Mouse (Mus musculus): Measurements from ENCODE around the gene P2rx4. TPM values are rescaled to one million over a fixed set of nuclear protein-coding genes. Genes with fewer than 3 reads are reported as not detected.

The P2rx4 gene
- total and polyA plus RNA-seq, 2 experiments = 43.2 to 59.5 TPM

DNA sequence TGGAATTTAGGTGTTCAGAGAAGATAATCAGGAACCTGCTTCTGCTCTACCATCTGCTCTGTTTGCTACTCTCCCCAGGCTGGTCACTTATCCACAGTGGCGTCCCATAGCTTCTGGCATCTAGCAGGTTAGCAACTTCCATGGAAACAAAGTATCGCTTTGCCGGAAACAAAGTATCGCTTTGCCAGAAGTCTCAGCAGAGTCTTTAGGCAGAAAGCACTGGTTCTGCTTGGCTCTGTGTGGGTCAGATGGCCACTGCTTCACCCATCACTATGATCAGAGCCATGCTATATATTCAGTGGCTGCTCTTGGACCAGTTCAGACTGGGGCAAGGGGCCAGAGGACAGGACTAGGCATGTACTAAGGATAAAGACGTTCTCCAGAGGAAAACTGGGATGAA lies 35.0 kb upstream of the P2rx4 start:
- DNase-seq (ENCODE audit: extremely low read depth, low read depth, low spot score) = no peak
- WGBS = 90% methylated on average over 5 of the region's 5 CpGs
- no peak for TF ChIP-seq POLR2A (IDR thresholded peaks at IDR 0.05; ENCODE audit: extremely low read depth, insufficient read depth, low read length)
- no peak for TF ChIP-seq CTCF (IDR thresholded peaks at IDR 0.05; ENCODE audit: low read depth, low read length)
- Histone ChIP-seq H3K4me3 (ENCODE audit: insufficient read depth, low read depth, low read length) (no peak overlapping the region), H3K9ac (ENCODE audit: low read depth, low read length) (no peak overlapping the region), H3K4me1 (ENCODE audit: control insufficient read depth, insufficient read depth, low read length) (no peaks in the 10 kb centered on the region), H3K27ac (replicated peaks; ENCODE audit: insufficient read depth, low read depth, low read length) (no peak overlapping the region), H3K27me3 (ENCODE audit: control insufficient read depth, insufficient read depth, low read length) (no peaks in the 10 kb centered on the region), H3K79me2 (ENCODE audit: control insufficient read depth, insufficient read depth, low read length) (no peaks in the 10 kb centered on the region), H3K36me3 (ENCODE audit: control insufficient read depth, insufficient read depth, low read length) (no peaks in the 10 kb centered on the region)

DNA sequence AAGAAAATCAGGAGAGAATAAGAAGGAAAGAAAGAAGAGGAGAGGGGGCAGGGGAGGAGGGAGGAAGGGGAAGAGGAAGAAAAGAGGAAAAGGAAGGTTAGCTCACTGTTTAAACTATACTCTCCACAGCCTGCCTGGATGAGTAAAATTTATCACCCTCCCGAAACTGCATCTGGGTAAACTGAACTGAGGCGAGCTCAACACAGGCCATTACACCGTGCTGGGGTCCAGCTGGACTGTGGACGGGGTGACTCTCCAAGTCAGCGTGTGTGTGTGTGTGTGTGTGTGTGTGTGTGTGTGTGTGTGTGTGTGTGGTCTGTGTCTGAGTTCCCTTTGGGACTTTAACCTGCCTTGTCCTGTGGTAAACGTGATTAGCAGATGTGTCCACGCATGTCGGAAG lies 31.3 kb upstream of the P2rx4 start:
- Histone ChIP-seq H3K4me1 (ENCODE audit: control insufficient read depth, insufficient read depth, low read length) (no peaks in the 10 kb centered on the region), H3K4me3 (ENCODE audit: insufficient read depth, low read depth, low read length) (no peak overlapping the region), H3K9ac (ENCODE audit: low read depth, low read length) (no peak overlapping the region), H3K27me3 (ENCODE audit: control insufficient read depth, insufficient read depth, low read length) (no peaks in the 10 kb centered on the region), H3K36me3 (ENCODE audit: control insufficient read depth, insufficient read depth, low read length) (no peaks in the 10 kb centered on the region), H3K79me2 (ENCODE audit: control insufficient read depth, insufficient read depth, low read length) (no peaks in the 10 kb centered on the region), H3K27ac (replicated peaks; ENCODE audit: insufficient read depth, low read depth, low read length) (no peak overlapping the region)
- DNase-seq (ENCODE audit: extremely low read depth, low read depth, low spot score) = no peak
- WGBS = 95% methylated on average over 8 of the region's 8 CpGs
- TF ChIP-seq CTCF (IDR thresholded peaks at IDR 0.05; ENCODE audit: low read depth, low read length) = no peak
- TF ChIP-seq POLR2A (IDR thresholded peaks at IDR 0.05; ENCODE audit: extremely low read depth, insufficient read depth, low read length) = no peak

DNA sequence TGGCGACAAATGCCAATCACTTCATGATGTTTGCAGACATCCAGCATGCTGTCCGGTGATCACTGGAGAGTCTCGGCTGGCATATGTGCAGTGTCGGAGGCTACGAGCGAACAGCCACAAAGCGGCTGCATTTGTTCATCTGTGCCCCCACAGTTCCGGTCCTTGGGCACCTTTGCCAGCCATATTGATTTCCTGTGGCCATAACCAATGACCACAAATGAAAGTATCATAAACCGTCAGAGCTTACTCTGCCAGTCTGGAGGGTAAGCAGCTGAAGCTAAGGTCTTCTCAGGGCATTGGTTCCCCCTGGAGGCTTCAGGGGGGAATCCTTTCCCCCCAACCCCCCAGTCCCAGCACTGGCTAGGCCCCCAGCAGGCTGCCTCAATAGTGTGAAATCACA lies 29.4 kb upstream of the P2rx4 start:
- Histone ChIP-seq H3K27me3 (ENCODE audit: control insufficient read depth, insufficient read depth, low read length) (no peaks in the 10 kb centered on the region), H3K27ac (replicated peaks; ENCODE audit: insufficient read depth, low read depth, low read length) (no peak overlapping the region), H3K79me2 (ENCODE audit: control insufficient read depth, insufficient read depth, low read length) (no peaks in the 10 kb centered on the region), H3K9ac (ENCODE audit: low read depth, low read length) (no peak overlapping the region), H3K4me3 (ENCODE audit: insufficient read depth, low read depth, low read length) (no peak overlapping the region), H3K36me3 (ENCODE audit: control insufficient read depth, insufficient read depth, low read length) (no peaks in the 10 kb centered on the region), H3K4me1 (ENCODE audit: control insufficient read depth, insufficient read depth, low read length) (no peaks in the 10 kb centered on the region)
- TF ChIP-seq CTCF (IDR thresholded peaks at IDR 0.05; ENCODE audit: low read depth, low read length) (no peak), POLR2A (IDR thresholded peaks at IDR 0.05; ENCODE audit: extremely low read depth, insufficient read depth, low read length) (no peak)
- 89% methylated on average over 9 of the region's 9 CpGs for whole genome bisulfite sequencing
- DNase-seq (ENCODE audit: extremely low read depth, low read depth, low spot score) = no peak

DNA sequence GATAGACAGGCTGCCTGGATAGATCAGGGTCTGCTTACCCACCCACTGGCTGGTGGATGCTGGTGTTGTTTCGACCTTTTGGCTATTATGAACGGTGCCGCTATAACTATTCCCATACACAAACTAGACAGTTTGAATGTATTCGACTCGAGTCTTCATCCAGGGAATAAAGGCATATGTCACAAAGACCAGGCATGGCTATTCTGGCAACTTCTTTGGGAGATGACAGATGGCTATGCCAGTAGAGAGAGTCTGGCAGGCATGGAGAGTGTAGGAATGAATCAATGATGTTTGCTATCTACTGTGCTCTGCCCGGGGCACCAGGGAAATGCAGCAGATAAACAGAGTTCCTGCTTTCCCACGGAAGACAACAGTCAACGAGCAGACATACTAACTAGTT lies 27.5 kb upstream of the P2rx4 start:
- DNase-seq (ENCODE audit: extremely low read depth, low read depth, low spot score) = no peak
- Histone ChIP-seq H3K27ac (replicated peaks; ENCODE audit: insufficient read depth, low read depth, low read length) (no peak overlapping the region), H3K4me3 (ENCODE audit: insufficient read depth, low read depth, low read length) (no peak overlapping the region), H3K36me3 (ENCODE audit: control insufficient read depth, insufficient read depth, low read length) (no peaks in the 10 kb centered on the region), H3K9ac (ENCODE audit: low read depth, low read length) (no peak overlapping the region), H3K27me3 (ENCODE audit: control insufficient read depth, insufficient read depth, low read length) (no peaks in the 10 kb centered on the region), H3K79me2 (ENCODE audit: control insufficient read depth, insufficient read depth, low read length) (no peaks in the 10 kb centered on the region), H3K4me1 (ENCODE audit: control insufficient read depth, insufficient read depth, low read length) (no peaks in the 10 kb centered on the region)
- 66% methylated on average over 8 of the region's 8 CpGs for WGBS
- TF ChIP-seq CTCF (IDR thresholded peaks at IDR 0.05; ENCODE audit: low read depth, low read length) (no peak), POLR2A (IDR thresholded peaks at IDR 0.05; ENCODE audit: extremely low read depth, insufficient read depth, low read length) (no peak)

DNA sequence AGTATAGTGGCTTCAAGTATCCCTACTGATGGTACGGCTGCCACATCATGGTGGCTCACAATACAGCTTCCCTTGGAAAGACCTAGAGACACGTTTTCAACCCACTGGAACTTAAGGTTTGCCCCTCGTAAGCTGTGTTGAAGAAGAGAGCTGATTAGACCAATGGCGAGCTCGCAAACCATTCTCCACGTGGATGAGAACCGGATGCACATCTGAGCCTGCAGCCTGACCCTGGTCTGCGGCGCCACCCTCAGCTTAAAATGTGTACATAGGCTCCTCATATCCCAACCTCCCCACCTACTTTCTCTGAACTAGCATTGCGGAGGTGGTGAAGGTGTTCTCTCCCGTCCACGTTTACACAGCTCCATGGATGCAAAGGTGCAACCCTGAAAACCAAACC lies 26.1 kb upstream of the P2rx4 start:
- no peak for TF ChIP-seq POLR2A (IDR thresholded peaks at IDR 0.05; ENCODE audit: extremely low read depth, insufficient read depth, low read length)
- TF ChIP-seq CTCF (IDR thresholded peaks at IDR 0.05; ENCODE audit: low read depth, low read length) = no peak
- no peaks in the 10 kb centered on the region for H3K27me3 ChIP-seq (ENCODE audit: control insufficient read depth, insufficient read depth, low read length)
- no peak for DNase-seq (ENCODE audit: extremely low read depth, low read depth, low spot score)
- H3K36me3 ChIP-seq (ENCODE audit: control insufficient read depth, insufficient read depth, low read length) = no peaks in the 10 kb centered on the region
- H3K4me3 ChIP-seq (ENCODE audit: insufficient read depth, low read depth, low read length) = no peak overlapping the region
- no peak overlapping the region for H3K27ac ChIP-seq (replicated peaks; ENCODE audit: insufficient read depth, low read depth, low read length)
- no peak overlapping the region for H3K9ac ChIP-seq (ENCODE audit: low read depth, low read length)
- no peaks in the 10 kb centered on the region for H3K79me2 ChIP-seq (ENCODE audit: control insufficient read depth, insufficient read depth, low read length)
- H3K4me1 ChIP-seq (ENCODE audit: control insufficient read depth, insufficient read depth, low read length) = no peaks in the 10 kb centered on the region
- WGBS = 94% methylated on average over 12 of the region's 12 CpGs

DNA sequence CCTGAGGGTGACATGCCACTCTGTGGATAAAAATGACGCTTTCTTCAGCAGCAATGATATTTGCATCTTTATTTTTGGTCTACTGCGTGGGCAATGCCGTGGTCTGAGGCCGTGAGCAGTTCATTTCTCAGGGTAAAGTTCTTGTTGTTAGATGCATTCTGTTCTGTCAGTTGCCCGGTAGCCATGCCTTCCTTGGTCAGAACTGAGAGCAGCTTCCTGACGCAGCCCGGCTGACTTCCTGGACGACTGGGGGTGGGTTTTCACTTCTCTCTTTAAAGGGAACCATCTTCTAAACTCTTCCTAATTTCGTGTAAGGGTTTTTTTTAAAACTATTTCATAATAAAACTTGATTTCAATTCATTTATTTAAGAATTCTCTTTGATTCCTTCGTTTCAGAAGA lies 23.4 kb upstream of the P2rx4 start:
- Histone ChIP-seq H3K4me1 (ENCODE audit: control insufficient read depth, insufficient read depth, low read length) (no peaks in the 10 kb centered on the region), H3K79me2 (ENCODE audit: control insufficient read depth, insufficient read depth, low read length) (no peaks in the 10 kb centered on the region), H3K9ac (ENCODE audit: low read depth, low read length) (no peak overlapping the region), H3K27ac (replicated peaks; ENCODE audit: insufficient read depth, low read depth, low read length) (no peak overlapping the region), H3K4me3 (ENCODE audit: insufficient read depth, low read depth, low read length) (no peak overlapping the region), H3K36me3 (ENCODE audit: control insufficient read depth, insufficient read depth, low read length) (no peaks in the 10 kb centered on the region), H3K27me3 (ENCODE audit: control insufficient read depth, insufficient read depth, low read length) (no peaks in the 10 kb centered on the region)
- TF ChIP-seq CTCF (IDR thresholded peaks at IDR 0.05; ENCODE audit: low read depth, low read length) = no peak
- 74% methylated on average over 10 of the region's 10 CpGs for WGBS
- no peak for DNase-seq (ENCODE audit: extremely low read depth, low read depth, low spot score)

Measured in liver, adult 2 months (tissue).